Mouse (Mus musculus): ENCODE measurements at regions not wholly inside any gene's neighbourhood (a gene's known extent, or its start where the extent isn't known, plus 50 kb on each side); places are given as distances from the start of the nearest gene placed in this dataset.
A peak's percentile ranks its signal among the peaks of the same experiment; 100 is the strongest.

- WGBS, result 96% methylated on average over 2 of the region's 2 CpGs
- no peak overlapping the region for H3K27ac ChIP-seq (ENCODE audit: low read depth, low read length)
- H3K4me3 ChIP-seq (ENCODE audit: low read depth, low read length), result no peak overlapping the region
- H3K4me2 ChIP-seq (replicated peaks; ENCODE audit: low read depth, low read length), result no peak overlapping the region
- ATAC-seq (ENCODE audit: low FRiP score) (no peak), DNase-seq (ENCODE audit: low spot score) (no peak)
- H3K36me3 ChIP-seq (ENCODE audit: control insufficient read depth, insufficient read depth, low read length), result no peaks in the 10 kb centered on the region
- H3K27me3 ChIP-seq (ENCODE audit: control insufficient read depth, insufficient read depth, low read length), result no peaks in the 10 kb centered on the region
- no peak overlapping the region for H3K9ac ChIP-seq (ENCODE audit: low read depth, low read length)
- no peaks in the 10 kb centered on the region for H3K4me1 ChIP-seq (replicated peaks; ENCODE audit: control insufficient read depth, insufficient read depth, low read length)
- H3K9me3 ChIP-seq (ENCODE audit: control insufficient read depth, low read length), result no peaks in the 10 kb centered on the region
These were observed 202.4 kb upstream of the Cadm1 start for GRCm38 (mm10) chr9:47327575-47327974.

GRCm38 (mm10) chr9:47332929-47333328 lies 197.0 kb upstream of the Cadm1 start:
- Histone ChIP-seq H3K36me3 (ENCODE audit: control insufficient read depth, insufficient read depth, low read length) (no peaks in the 10 kb centered on the region), H3K27ac (ENCODE audit: low read depth, low read length) (no peak overlapping the region), H3K9me3 (ENCODE audit: control insufficient read depth, low read length) (no peaks in the 10 kb centered on the region), H3K9ac (ENCODE audit: low read depth, low read length) (no peak overlapping the region), H3K4me1 (replicated peaks; ENCODE audit: control insufficient read depth, insufficient read depth, low read length) (no peaks in the 10 kb centered on the region), H3K4me2 (replicated peaks; ENCODE audit: low read depth, low read length) (no peak overlapping the region), H3K27me3 (ENCODE audit: control insufficient read depth, insufficient read depth, low read length) (no peaks in the 10 kb centered on the region), H3K4me3 (ENCODE audit: low read depth, low read length) (no peak overlapping the region)
- 56% methylated on average over 4 of the region's 4 CpGs for WGBS
- ATAC-seq (ENCODE audit: low FRiP score) (no peak), DNase-seq (ENCODE audit: low spot score) (no peak)

GRCm38 (mm10) chr9:47338221-47338620 lies 191.8 kb upstream of the Cadm1 start:
- Histone ChIP-seq H3K4me3 (ENCODE audit: low read depth, low read length) (no peak overlapping the region), H3K36me3 (ENCODE audit: control insufficient read depth, insufficient read depth, low read length) (no peaks in the 10 kb centered on the region), H3K9ac (ENCODE audit: low read depth, low read length) (no peak overlapping the region), H3K4me1 (replicated peaks; ENCODE audit: control insufficient read depth, insufficient read depth, low read length) (no peaks in the 10 kb centered on the region), H3K9me3 (ENCODE audit: control insufficient read depth, low read length) (no peaks in the 10 kb centered on the region), H3K27ac (ENCODE audit: low read depth, low read length) (no peak overlapping the region), H3K27me3 (ENCODE audit: control insufficient read depth, insufficient read depth, low read length) (no peaks in the 10 kb centered on the region), H3K4me2 (replicated peaks; ENCODE audit: low read depth, low read length) (no peak overlapping the region)
- WGBS, result 61% methylated on average over 4 of the region's 4 CpGs
- DNase-seq (ENCODE audit: low spot score) (peak; percentile 36), ATAC-seq (ENCODE audit: low FRiP score) (no peak)

GRCm38 (mm10) chr9:47346527-47347111 lies 183.4 kb upstream of the Cadm1 start:
- Histone ChIP-seq H3K9me3 (ENCODE audit: control insufficient read depth, low read length) (no peaks in the 10 kb centered on the region), H3K36me3 (ENCODE audit: control insufficient read depth, insufficient read depth, low read length) (no peaks in the 10 kb centered on the region), H3K27ac (ENCODE audit: low read depth, low read length) (no peak overlapping the region), H3K4me3 (ENCODE audit: low read depth, low read length) (no peak overlapping the region), H3K4me1 (replicated peaks; ENCODE audit: control insufficient read depth, insufficient read depth, low read length) (no peaks in the 10 kb centered on the region), H3K4me2 (replicated peaks; ENCODE audit: low read depth, low read length) (no peak overlapping the region), H3K27me3 (ENCODE audit: control insufficient read depth, insufficient read depth, low read length) (no peaks in the 10 kb centered on the region), H3K9ac (ENCODE audit: low read depth, low read length) (no peak overlapping the region)
- no peak for DNase-seq (ENCODE audit: low spot score)
- no peak for ATAC-seq (ENCODE audit: low FRiP score)
- 93% methylated on average over 2 of the region's 2 CpGs for WGBS

- Histone ChIP-seq H3K36me3 (ENCODE audit: control insufficient read depth, insufficient read depth, low read length) (no peaks in the 10 kb centered on the region), H3K9me3 (ENCODE audit: control insufficient read depth, low read length) (no peaks in the 10 kb centered on the region), H3K4me1 (replicated peaks; ENCODE audit: control insufficient read depth, insufficient read depth, low read length) (no peaks in the 10 kb centered on the region), H3K27ac (ENCODE audit: low read depth, low read length) (no peak overlapping the region), H3K9ac (ENCODE audit: low read depth, low read length) (no peak overlapping the region), H3K27me3 (ENCODE audit: control insufficient read depth, insufficient read depth, low read length) (no peaks in the 10 kb centered on the region), H3K4me3 (ENCODE audit: low read depth, low read length) (no peak overlapping the region), H3K4me2 (replicated peaks; ENCODE audit: low read depth, low read length) (no peak overlapping the region)
- ATAC-seq (ENCODE audit: low FRiP score) (no peak), DNase-seq (ENCODE audit: low spot score) (no peak)
- 81% methylated on average over 5 of the region's 5 CpGs for whole genome bisulfite sequencing
These were observed 179.7 kb upstream of the Cadm1 start for GRCm38 (mm10) chr9:47350301-47350700.

GRCm38 (mm10) chr9:47351036-47351435 lies 178.9 kb upstream of the Cadm1 start:
- Histone ChIP-seq H3K36me3 (ENCODE audit: control insufficient read depth, insufficient read depth, low read length) (no peaks in the 10 kb centered on the region), H3K4me2 (replicated peaks; ENCODE audit: low read depth, low read length) (no peak overlapping the region), H3K27ac (ENCODE audit: low read depth, low read length) (no peak overlapping the region), H3K9ac (ENCODE audit: low read depth, low read length) (no peak overlapping the region), H3K4me3 (ENCODE audit: low read depth, low read length) (no peak overlapping the region), H3K9me3 (ENCODE audit: control insufficient read depth, low read length) (no peaks in the 10 kb centered on the region), H3K27me3 (ENCODE audit: control insufficient read depth, insufficient read depth, low read length) (no peaks in the 10 kb centered on the region), H3K4me1 (replicated peaks; ENCODE audit: control insufficient read depth, insufficient read depth, low read length) (no peaks in the 10 kb centered on the region)
- WGBS, result 90% methylated on average over 6 of the region's 6 CpGs
- no peak for ATAC-seq (ENCODE audit: low FRiP score)
- no peak for DNase-seq (ENCODE audit: low spot score)

GRCm38 (mm10) chr9:47353017-47353416 lies 177.0 kb upstream of the Cadm1 start:
- H3K4me1 ChIP-seq (replicated peaks; ENCODE audit: control insufficient read depth, insufficient read depth, low read length), result no peaks in the 10 kb centered on the region
- no peaks in the 10 kb centered on the region for H3K36me3 ChIP-seq (ENCODE audit: control insufficient read depth, insufficient read depth, low read length)
- H3K9me3 ChIP-seq (ENCODE audit: control insufficient read depth, low read length), result no peaks in the 10 kb centered on the region
- no peak for ATAC-seq (ENCODE audit: low FRiP score)
- no peak overlapping the region for H3K9ac ChIP-seq (ENCODE audit: low read depth, low read length)
- H3K4me2 ChIP-seq (replicated peaks; ENCODE audit: low read depth, low read length), result no peak overlapping the region
- peak; percentile 24 for DNase-seq (ENCODE audit: low spot score)
- 19% methylated on average over 2 of the region's 2 CpGs for WGBS
- H3K4me3 ChIP-seq (ENCODE audit: low read depth, low read length), result no peak overlapping the region
- H3K27ac ChIP-seq (ENCODE audit: low read depth, low read length), result no peak overlapping the region
- H3K27me3 ChIP-seq (ENCODE audit: control insufficient read depth, insufficient read depth, low read length), result no peaks in the 10 kb centered on the region

GRCm38 (mm10) chr9:47353972-47354371 lies 176.0 kb upstream of the Cadm1 start:
- H3K27me3 ChIP-seq (ENCODE audit: control insufficient read depth, insufficient read depth, low read length), result no peaks in the 10 kb centered on the region
- H3K4me3 ChIP-seq (ENCODE audit: low read depth, low read length), result no peak overlapping the region
- H3K9me3 ChIP-seq (ENCODE audit: control insufficient read depth, low read length), result no peaks in the 10 kb centered on the region
- H3K27ac ChIP-seq (ENCODE audit: low read depth, low read length), result no peak overlapping the region
- H3K4me1 ChIP-seq (replicated peaks; ENCODE audit: control insufficient read depth, insufficient read depth, low read length), result no peaks in the 10 kb centered on the region
- DNase-seq (ENCODE audit: low spot score) (no peak), ATAC-seq (ENCODE audit: low FRiP score) (no peak)
- no peak overlapping the region for H3K4me2 ChIP-seq (replicated peaks; ENCODE audit: low read depth, low read length)
- no peak overlapping the region for H3K9ac ChIP-seq (ENCODE audit: low read depth, low read length)
- 77% methylated on average over 5 of the region's 5 CpGs for WGBS
- no peaks in the 10 kb centered on the region for H3K36me3 ChIP-seq (ENCODE audit: control insufficient read depth, insufficient read depth, low read length)

GRCm38 (mm10) chr9:47354423-47354822 lies 175.6 kb upstream of the Cadm1 start:
- no peaks in the 10 kb centered on the region for H3K36me3 ChIP-seq (ENCODE audit: control insufficient read depth, insufficient read depth, low read length)
- DNase-seq (ENCODE audit: low spot score) (no peak), ATAC-seq (ENCODE audit: low FRiP score) (no peak)
- H3K9ac ChIP-seq (ENCODE audit: low read depth, low read length), result no peak overlapping the region
- no peaks in the 10 kb centered on the region for H3K27me3 ChIP-seq (ENCODE audit: control insufficient read depth, insufficient read depth, low read length)
- H3K4me3 ChIP-seq (ENCODE audit: low read depth, low read length), result no peak overlapping the region
- H3K9me3 ChIP-seq (ENCODE audit: control insufficient read depth, low read length), result no peaks in the 10 kb centered on the region
- no peaks in the 10 kb centered on the region for H3K4me1 ChIP-seq (replicated peaks; ENCODE audit: control insufficient read depth, insufficient read depth, low read length)
- H3K27ac ChIP-seq (ENCODE audit: low read depth, low read length), result no peak overlapping the region
- 84% methylated on average over 2 of the region's 2 CpGs for WGBS
- H3K4me2 ChIP-seq (replicated peaks; ENCODE audit: low read depth, low read length), result no peak overlapping the region

All from hindbrain, embryonic 11.5 days (tissue).